Mouse (Mus musculus) retina, adult 2 months (tissue): Measurements from ENCODE around the gene Rab40c.
A peak's percentile ranks its signal among the peaks of the same experiment; 100 is the strongest.

Source experiments
- DNase-seq: peaks from one replicate; pipeline ENCODE4 v3.0.0-alpha.2; 2012; ENCODE audit warnings: low read depth, low spot score

Rab40c gene

GRCm38 (mm10) chr17:25946349-25946748, 26.8 kb upstream of the Rab40c start:
- no peak for DNase-seq

DNA sequence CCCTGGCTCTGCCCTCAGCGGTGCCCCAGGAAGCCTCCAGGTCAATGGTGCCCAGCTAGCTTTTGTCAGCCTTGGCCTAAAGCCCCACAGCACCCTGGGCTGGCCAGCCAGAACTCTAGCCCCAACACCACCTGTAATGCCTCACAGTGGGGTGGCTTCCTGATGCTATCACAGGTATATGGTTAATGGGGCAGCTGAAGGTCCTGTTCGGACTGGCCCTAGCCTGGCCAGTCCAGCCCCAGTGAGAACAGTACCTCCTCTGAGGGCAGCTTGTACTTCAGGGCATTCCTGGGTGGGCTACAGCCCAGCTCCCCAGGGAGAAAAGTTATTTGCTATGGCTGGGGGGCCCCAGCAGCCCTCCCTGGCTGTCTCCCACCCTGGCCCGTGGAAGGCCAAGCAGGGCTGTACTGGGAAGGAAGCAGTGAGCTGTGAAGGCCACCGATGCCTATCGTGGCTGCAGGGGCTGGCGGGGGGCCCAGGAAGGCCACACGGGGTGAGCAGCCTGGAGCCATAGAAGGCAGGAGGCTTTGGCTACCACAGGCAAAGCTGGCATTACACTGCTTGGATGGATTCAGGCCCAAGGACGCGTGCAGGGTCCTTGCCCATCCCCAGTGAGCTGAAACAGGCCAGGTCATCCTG, 26.1 kb upstream of the Rab40c start:
- DNase-seq = no peak

DNA sequence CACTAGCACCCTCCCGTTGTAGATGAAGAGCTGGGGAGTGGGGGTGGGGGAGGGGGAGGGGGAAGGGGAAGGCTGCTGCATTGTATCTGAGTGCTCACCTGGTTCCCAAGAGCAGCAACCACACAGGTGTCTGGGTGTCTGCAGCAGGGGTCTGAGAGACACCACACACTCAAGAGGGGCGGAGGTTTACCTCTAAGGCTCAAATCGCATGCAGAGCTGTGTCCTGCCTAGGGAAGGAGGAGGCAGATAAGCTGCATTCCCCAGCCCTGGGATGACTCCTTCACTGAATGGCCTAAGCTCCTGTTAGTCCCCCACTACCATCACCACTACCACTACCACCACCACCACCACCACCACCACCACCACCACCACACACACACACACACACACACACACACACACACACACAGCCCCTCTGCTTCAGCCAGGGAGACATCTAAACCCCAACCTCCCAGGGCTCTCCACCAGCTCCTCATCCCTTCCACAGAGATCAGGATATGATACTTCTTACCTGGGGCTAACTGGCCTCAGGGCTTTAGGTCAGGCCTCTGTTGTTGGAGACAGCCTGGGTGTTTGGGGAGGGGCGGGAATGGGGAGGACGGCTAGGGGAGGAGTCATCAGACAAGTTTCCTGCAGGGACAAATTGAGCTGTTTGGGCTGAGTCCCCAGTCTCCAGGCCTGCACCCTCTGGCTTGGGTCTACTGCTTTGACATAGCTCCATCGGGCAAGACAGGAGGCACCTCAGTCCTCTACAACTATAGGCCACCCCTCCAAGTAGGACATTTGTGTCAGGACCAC, 25.0 kb upstream of the Rab40c start, which contains the start of the genes Pigq and Nhlrc4:
Gene Pigq, minus strand, starts transcription at position 571 of the 798 bp plus-strand sequence.
Gene Nhlrc4, minus strand, starts transcription at position 596 of the 798 bp plus-strand sequence.
- no peak for DNase-seq

GRCm38 (mm10) chr17:25943769-25944168, 24.2 kb upstream of the Rab40c start:
- no peak for DNase-seq

DNA sequence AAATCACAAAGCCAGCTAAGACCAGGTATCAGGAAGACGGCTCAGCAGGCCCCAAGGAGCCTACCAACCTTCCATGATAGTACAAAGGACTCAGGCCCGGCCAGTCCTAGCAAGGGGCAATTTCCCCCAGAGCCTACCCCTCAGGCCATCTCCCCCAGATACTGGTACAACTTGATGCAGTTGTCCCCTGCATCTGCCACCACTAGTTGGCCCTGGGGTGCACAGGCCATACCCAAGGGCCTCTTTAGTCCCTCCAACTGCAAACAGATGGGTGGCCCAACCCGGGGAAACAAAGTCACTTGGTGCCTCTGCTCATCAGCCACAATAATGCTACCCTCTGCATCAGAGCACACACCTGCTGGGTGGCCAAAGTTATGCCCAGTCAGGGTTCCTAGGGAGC, 23.7 kb upstream of the Rab40c start:
- no peak for DNase-seq

DNA sequence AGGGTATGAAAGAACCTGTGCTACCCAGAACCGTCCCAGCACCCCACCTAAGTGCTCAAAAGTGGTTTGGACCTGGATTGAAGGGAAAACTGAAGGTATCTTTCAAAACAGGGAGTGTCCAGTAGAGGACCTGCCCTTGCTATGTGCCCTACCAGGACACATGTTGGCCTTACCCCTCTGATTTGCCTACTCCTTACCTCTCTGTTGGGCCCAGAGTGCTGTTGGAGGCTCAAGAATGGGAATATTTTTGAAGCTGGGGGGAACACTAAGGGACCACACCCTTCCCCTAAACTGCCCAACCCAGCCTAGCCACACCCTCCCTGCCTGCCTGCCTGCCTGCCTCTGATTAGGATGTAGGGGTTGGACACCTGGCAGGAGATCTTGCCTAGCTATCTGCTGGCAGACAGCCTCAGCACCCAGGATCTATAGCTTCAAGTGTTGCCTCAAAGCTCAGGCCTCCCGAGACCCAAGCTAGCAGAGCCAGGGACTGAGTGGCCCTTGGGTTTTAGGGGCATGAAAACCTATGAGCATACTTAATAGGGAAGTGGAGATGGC, 23.1 kb upstream of the Rab40c start:
- no peak for DNase-seq

DNA sequence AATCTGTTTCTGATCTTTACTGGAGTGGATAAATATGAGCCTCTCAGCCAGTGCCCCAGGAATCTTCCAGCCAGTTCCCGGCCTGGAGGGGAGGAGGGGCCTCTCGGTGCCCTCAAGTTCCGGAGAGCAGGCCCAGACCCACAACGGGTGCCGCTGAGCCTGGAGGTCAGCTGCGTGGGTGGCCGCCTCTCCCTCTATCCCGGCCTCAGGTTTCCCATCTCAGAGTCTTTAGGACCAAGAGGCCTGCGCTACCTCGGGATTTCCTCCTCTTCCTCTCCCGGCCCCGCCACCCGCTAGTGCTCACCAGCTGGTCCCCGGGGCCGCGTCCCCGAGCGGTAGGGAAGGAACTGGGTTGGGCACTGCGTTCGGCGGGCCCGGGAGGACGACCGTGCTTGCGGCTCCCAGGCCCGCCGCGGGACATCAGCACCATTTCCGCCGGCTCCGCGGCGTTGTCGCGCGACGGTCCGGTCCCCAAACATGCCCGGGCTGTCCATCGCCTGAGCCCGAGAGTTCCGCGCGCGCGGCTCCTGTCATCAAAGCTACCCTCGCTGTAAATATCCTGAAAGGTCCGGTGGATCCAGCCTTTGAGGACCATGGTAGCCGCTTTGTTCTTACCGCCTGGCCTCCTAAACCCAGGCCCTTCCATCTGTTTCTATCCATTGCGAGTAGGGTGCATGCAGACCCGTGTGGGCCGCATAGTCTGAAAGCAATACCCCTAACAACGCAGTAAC, 22.1 kb upstream of the Rab40c start:
- peak; percentile 63 for DNase-seq

- DNase-seq = no peak
Observed at GRCm38 (mm10) chr17:25934526-25934925, 15.0 kb upstream of the Rab40c start.

DNA sequence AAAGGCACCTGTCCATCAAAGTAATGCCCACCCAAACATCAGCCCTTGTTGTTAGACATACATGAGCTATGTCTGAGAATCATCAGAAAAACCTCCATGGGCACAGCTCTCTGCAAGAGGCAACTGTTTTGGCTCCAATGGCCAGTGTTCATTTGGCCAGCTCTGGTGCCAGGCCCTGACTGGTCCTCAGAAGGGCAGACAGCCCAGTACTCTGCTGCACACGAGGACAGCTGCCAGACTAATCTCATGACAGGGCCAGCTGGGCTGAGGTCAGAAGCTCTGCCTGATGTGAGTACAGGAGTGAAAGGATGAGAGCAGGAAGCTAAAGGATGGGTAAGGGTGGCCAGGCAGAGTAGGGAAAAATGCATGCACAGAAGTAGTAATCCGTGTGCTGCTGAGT, 5.8 kb upstream of the Rab40c start:
- DNase-seq = peak; percentile 16

GRCm38 (mm10) chr17:25922120-25922519, 2.6 kb upstream of the Rab40c start:
- DNase-seq = no peak

DNA sequence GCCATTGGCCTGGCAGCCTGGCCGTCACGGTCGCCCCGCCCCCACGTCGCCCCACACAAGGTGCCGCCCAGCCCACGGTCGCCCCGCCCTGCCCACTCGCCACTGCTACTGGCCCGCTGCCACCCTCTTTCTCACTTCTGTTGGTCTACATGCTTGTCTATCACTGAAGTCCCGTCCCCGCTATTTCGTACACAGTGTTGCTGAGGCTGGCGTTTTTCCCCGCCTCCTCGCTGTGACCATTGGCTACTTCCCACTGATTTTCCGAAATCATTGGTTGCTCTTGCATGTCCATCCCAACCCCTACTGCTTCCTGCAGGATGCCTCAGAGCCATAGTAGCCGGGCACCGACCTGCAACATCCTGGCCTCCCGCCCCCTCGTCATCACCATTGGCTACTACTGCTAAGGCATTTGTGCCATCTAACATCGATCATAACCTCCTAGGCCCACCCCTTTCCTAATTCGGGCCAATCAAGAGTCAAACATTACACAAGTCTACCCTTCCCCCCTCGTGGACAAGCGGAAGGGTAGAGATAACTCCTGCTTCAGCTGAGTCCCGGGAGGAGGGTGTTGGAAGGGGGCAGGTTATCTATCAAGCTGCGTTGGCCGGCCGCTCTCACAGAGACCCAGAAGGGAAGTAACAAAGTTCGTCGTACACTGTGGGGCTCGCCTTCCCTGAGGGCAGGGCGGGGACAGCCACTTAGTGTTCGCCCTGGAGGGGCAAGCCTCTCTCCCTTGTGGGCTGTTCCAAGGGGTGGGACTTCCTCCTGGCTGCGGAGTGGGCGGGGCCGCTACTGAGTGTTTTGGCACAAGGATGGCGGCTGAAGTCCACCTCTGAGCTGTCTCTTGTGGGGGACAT, 487 bp upstream of the Rab40c start:
- peak; percentile 99 for DNase-seq

- DNase-seq = no peak
Observed at GRCm38 (mm10) chr17:25918037-25918750, 1.3 kb downstream of the Rab40c start.

GRCm38 (mm10) chr17:25916931-25917647, 2.4 kb downstream of the Rab40c start:
- DNase-seq = no peak

DNA sequence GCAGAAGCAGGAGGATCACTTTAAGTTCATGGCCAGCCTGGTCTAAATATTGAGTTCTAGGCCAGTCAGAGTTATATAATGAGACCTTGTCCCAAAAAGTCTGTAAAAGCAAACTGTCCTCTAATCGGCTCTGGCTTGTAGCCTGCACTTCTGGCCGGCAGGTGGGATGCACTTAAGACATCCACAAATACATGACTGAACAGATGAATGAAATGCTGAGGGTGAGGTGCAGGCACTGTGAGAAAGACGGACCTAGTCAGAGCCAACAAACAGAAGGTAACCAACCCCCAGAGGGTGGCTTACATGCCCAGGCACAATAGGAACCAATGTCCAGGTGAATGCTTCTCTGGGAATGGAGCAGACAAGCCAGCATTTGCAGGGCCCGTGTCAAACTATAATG, 5.2 kb downstream of the Rab40c start:
- DNase-seq = no peak

GRCm38 (mm10) chr17:25913877-25914275, 5.7 kb downstream of the Rab40c start:
- DNase-seq = no peak

DNA sequence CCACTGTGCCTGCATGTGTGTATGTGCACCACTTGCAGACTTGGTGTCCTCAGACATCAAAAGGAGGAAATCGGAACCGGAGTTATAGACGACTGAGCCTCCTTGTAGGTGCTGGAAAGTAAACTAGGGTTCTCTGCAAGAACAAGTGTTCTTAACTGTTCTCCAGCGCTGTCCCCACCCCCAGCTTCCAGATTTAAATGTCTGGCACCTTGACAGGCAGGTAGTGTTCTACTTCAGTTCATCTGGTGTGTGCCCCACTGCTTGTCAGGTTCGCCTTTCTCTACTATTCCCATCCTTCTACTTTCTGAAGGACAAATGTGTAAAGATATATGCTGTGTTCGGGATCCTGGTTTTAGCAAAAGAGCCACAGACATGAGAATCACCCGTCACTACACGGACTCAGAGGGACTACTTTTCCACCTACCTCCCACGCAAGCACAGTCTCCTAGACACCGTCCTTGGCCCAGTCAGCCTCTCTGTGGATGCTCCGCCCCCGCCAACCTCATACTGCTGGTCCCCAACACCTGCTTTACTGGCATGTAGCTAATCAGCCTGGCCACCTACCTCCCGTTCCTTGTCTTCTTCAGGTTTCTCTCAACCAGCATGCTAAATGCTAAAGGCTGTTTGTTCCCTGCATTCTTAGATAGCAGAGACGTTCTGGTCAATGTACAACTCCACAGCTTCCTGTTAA, 6.2 kb downstream of the Rab40c start:
- DNase-seq = no peak

DNA sequence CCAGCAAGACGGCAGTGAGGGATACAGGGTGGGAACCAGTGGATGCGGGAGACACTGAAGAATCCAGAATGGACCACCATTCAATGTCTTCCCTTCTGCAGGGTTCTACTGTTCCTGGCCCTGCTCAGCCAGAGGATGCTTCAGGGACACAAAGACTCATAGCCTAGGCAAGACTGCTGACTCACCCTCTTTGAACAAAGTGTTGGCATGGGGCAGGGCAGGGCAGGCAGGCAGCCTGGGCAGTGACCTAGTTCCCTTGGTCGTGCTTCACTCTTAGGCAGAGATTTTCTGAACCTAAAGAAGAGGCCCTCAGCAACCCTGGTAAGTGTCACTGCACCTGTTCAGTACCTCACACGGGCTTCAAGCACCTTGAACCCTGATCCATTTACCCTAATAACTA, 7.7 kb downstream of the Rab40c start:
- DNase-seq = no peak

- no peak for DNase-seq
Observed at GRCm38 (mm10) chr17:25907640-25908039, 11.9 kb downstream of the Rab40c start.

- DNase-seq = no peak
Observed at GRCm38 (mm10) chr17:25903061-25903460, 16.5 kb downstream of the Rab40c start.
